In genomic region chr14:123143489-123144046, GRCm38 (mm10) we compare ENCODE assay signal across 12 mouse cellular contexts.
A peak's percentile ranks its signal among the peaks of the same experiment; 100 is the strongest.
DNase-seq lines count a peak whose midpoint lies in the region; ATAC-seq and TF ChIP-seq lines count a peak whose summit lies in the region.
"Had no signal": no experiment of that assay in that cellular context is flagged by ENCODE, and none has a peak within 500 bp of the region (broad histone marks: within the 10 kb centered on the region; RNA-seq: fewer than 3 reads in every experiment).

No protein-coding gene starts in this region.

- 68% methylated on average over 5 of the region's 5 CpGs for WGBS in forebrain, embryonic 13.5 days
- 78% methylated on average over 5 of the region's 5 CpGs for WGBS in forebrain, embryonic 12.5 days
- 91% methylated on average over 5 of the region's 5 CpGs for WGBS in thymus, adult 2 months

- no peak overlapping the region for H3K4me3 ChIP-seq in forebrain, embryonic 13.5 days
- no peak overlapping the region for H3K4me3 ChIP-seq in forebrain, embryonic 12.5 days (replicated peaks)
- no peak overlapping the region for H3K4me3 ChIP-seq in thymus, adult 2 months (ENCODE audit: control insufficient read depth, insufficient read depth, low read length)
- H3K4me3 ChIP-seq: gastrocnemius, adult 2 months; heart, embryonic 12.5 days; megakaryocyte, embryonic 14.5 days had no signal

- peak; percentile 14; the same call in 1 of the 2 replicates for ATAC-seq in forebrain, embryonic 13.5 days
- ATAC-seq in forebrain, embryonic 12.5 days (ENCODE audit: low FRiP score) = no peak

- H3K27me3 ChIP-seq in forebrain, embryonic 13.5 days = no peaks in the 10 kb centered on the region
- H3K27me3 ChIP-seq in forebrain, embryonic 12.5 days = no peaks in the 10 kb centered on the region
- no peaks in the 10 kb centered on the region for H3K27me3 ChIP-seq in thymus, adult 2 months (ENCODE audit: control insufficient read depth, insufficient read depth, low read length)
- H3K27me3 ChIP-seq: heart, embryonic 12.5 days; megakaryocyte, embryonic 14.5 days had no signal

- intact Hi-C loops in left cerebral cortex, postnatal 25 days (cut with DNase I) = loop anchor here (5.0 kb wide), 1 partner anchor 186 kb away; no protein-coding TSS in a partner anchor

- H3K4me2 ChIP-seq in forebrain, embryonic 13.5 days = no peak overlapping the region
- H3K4me2 ChIP-seq in forebrain, embryonic 12.5 days = no peak overlapping the region
- H3K4me2 ChIP-seq: heart, embryonic 12.5 days; lung, embryonic 14.5 days had no signal

- peak; percentile 4 to 47 for DNase-seq in layer of hippocampus, adult 18-20 months (ENCODE audit: low spot score in 2 of 2)
- no peak for DNase-seq in layer of hippocampus, postnatal 25 days (ENCODE audit: extremely low spot score in 1 of 2, low spot score in 1 of 2)
- DNase-seq in cerebellum, adult 9-11 months = peak; percentile 41
- DNase-seq in left cerebral cortex, postnatal 25 days (ENCODE audit: low spot score in 2 of 2) = peak; percentile 11 to 69
- DNase-seq in thymus, adult 2 months = no peak
- no peak for DNase-seq in urinary bladder, adult 18-20 months (ENCODE audit: low spot score in 2 of 2)
- DNase-seq: gastrocnemius, adult 2 months; lung, embryonic 14.5 days had no signal

- no peak overlapping the region for H3K27ac ChIP-seq in forebrain, embryonic 13.5 days
- H3K27ac ChIP-seq in forebrain, embryonic 12.5 days = no peak overlapping the region
- H3K27ac ChIP-seq in thymus, adult 2 months (ENCODE audit: control insufficient read depth, insufficient read depth, low read length) = no peak overlapping the region
- H3K27ac ChIP-seq: gastrocnemius, adult 2 months had no signal

- no peaks in the 10 kb centered on the region for H3K36me3 ChIP-seq in forebrain, embryonic 13.5 days (ENCODE audit: poor library complexity, severe bottlenecking)
- H3K36me3 ChIP-seq in forebrain, embryonic 12.5 days (replicated peaks) = no peaks in the 10 kb centered on the region
- H3K36me3 ChIP-seq in thymus, adult 2 months (ENCODE audit: control insufficient read depth, insufficient read depth, low read length) = no peaks in the 10 kb centered on the region
- H3K36me3 ChIP-seq: heart, embryonic 12.5 days had no signal

- no peak for TF ChIP-seq CTCF in thymus, adult 2 months (IDR thresholded peaks at IDR 0.05; ENCODE audit: borderline replicate concordance, control insufficient read depth, extremely low read depth, insufficient read depth, low read length, poor library complexity)

- peaks cover 19% of the 10 kb centered on the region for H3K4me1 ChIP-seq in forebrain, embryonic 13.5 days
- H3K4me1 ChIP-seq in forebrain, embryonic 12.5 days = peaks cover 8% of the 10 kb centered on the region; the same call in 1 of the 2 replicates
- no peaks in the 10 kb centered on the region for H3K4me1 ChIP-seq in thymus, adult 2 months (replicated peaks; ENCODE audit: control insufficient read depth, insufficient read depth, low read length)
- H3K4me1 ChIP-seq: megakaryocyte, embryonic 14.5 days had no signal

- no peak overlapping the region for H3K9ac ChIP-seq in forebrain, embryonic 13.5 days
- no peak overlapping the region for H3K9ac ChIP-seq in forebrain, embryonic 12.5 days
- H3K9ac ChIP-seq: heart, embryonic 12.5 days; lung, embryonic 14.5 days had no signal

- H3K9me3 ChIP-seq in forebrain, embryonic 13.5 days (replicated peaks) = no peaks in the 10 kb centered on the region
- H3K9me3 ChIP-seq in forebrain, embryonic 12.5 days = no peaks in the 10 kb centered on the region
- H3K9me3 ChIP-seq: heart, embryonic 12.5 days; megakaryocyte, embryonic 14.5 days had no signal

- TF ChIP-seq POLR2A in thymus, adult 2 months (IDR thresholded peaks at IDR 0.05; ENCODE audit: control insufficient read depth, extremely low read depth, insufficient read depth, low read length, poor library complexity) = no peak

Comparison
In these comparisons a context has a peak if more than half of its experiments do, and no peak if none do; other contexts are left out.
1. DNase-seq: peak in layer of hippocampus, adult 18-20 months (2 of 2), cerebellum, adult 9-11 months (single experiment) and left cerebral cortex, postnatal 25 days (2 of 2); none in layer of hippocampus, postnatal 25 days (0 of 2), thymus, adult 2 months (single experiment) and urinary bladder, adult 18-20 months (0 of 2).